ENCODE assay signal across 10 mouse cellular contexts in the genomic region with DNA sequence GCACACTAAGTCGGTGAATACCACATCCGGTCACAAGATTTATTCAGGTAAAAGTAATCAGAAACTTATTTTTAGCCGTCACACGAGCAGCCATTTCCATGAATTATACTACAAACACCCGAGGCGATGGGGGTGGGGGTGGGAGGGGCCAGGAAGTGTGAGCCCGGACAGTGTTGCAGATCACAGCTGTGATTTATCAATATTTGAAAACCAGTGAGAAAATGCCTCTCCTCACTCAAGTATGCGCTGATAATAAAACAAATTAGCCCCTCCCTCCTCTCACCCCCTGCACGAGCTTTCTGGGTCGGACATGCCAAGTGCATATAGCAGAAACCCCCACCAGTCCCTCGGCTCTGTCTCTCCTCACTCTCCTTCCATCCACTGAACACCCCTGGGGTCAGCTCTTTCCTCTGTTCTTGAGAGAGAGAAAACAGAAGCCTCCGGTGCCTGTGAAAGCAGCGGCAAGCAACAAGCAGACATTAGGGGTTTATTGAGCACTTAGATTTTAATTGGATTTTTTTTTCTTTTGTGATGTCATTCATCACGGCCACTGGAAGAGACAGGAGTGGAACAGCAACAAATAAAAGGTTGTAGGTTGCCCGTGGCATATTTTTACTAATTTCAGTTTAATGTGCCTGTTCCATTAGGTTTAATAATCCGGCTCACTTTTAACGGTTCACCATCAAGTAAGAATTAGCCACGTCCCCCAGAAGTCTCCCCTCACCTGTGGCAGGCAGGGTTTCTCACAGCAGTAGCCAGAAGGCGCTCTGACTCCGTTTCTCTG.
DNase-seq lines count a peak whose midpoint lies in the region; ATAC-seq and TF ChIP-seq lines count a peak whose summit lies in the region.
"Had no signal": no experiment of that assay in that cellular context is flagged by ENCODE, and none has a peak within 500 bp of the region (broad histone marks: within the 10 kb centered on the region; RNA-seq: fewer than 3 reads in every experiment).

No protein-coding gene starts in this region.

- peak overlapping the region; percentile 63 for H3K4me2 ChIP-seq in kidney, embryonic 15.5 days
- H3K4me2 ChIP-seq in embryonic facial prominence, embryonic 12.5 days (replicated peaks): peak overlapping the region; percentile 43
- H3K4me2 ChIP-seq in hindbrain, embryonic 16.5 days (ENCODE audit: low read length): peak overlapping the region; percentile 53
- H3K4me2 ChIP-seq in midbrain, postnatal 0 days (ENCODE audit: low read depth, low read length, poor library complexity, severe bottlenecking): peak overlapping the region; percentile 42

- TF ChIP-seq CTCF in midbrain, postnatal 0 days (IDR thresholded peaks at IDR 0.05): peak; percentile 42

- peak; percentile 65 for ATAC-seq in kidney, embryonic 15.5 days (replicated peaks; ENCODE audit: low FRiP score)
- ATAC-seq in embryonic facial prominence, embryonic 12.5 days (ENCODE audit: insufficient number of reproducible peaks, insufficient read depth, low FRiP score, low TSS enrichment): no peak
- ATAC-seq in hindbrain, embryonic 16.5 days: peak; percentile 51; the same call in 1 of the 2 replicates
- ATAC-seq in midbrain, postnatal 0 days (ENCODE audit: low FRiP score): no peak; the same call in 1 of the 2 replicates

- H3K36me3 ChIP-seq in kidney, embryonic 15.5 days: no peaks in the 10 kb centered on the region
- H3K36me3 ChIP-seq in embryonic facial prominence, embryonic 12.5 days: no peaks in the 10 kb centered on the region
- H3K36me3 ChIP-seq in hindbrain, embryonic 16.5 days (ENCODE audit: control insufficient read depth, insufficient read depth, low read length): no peaks in the 10 kb centered on the region
- 0 out of 2 replicates have a peak, but pooled peaks cover 3% of the 10 kb centered on the region for H3K36me3 ChIP-seq in midbrain, postnatal 0 days (ENCODE audit: insufficient read depth, low read length)
- H3K36me3 ChIP-seq: G1E had no signal

- 0 out of 2 replicates have a peak overlapping the region, but pooled peaks have one; percentile 4 for H3K9ac ChIP-seq in kidney, embryonic 15.5 days
- H3K9ac ChIP-seq in embryonic facial prominence, embryonic 12.5 days: no peak overlapping the region
- H3K9ac ChIP-seq in hindbrain, embryonic 16.5 days (ENCODE audit: low read depth, low read length): peak overlapping the region; percentile 54
- H3K9ac ChIP-seq in midbrain, postnatal 0 days (replicated peaks; ENCODE audit: low read length, poor library complexity, severe bottlenecking): no peak overlapping the region

- no peaks in the 10 kb centered on the region for H3K27me3 ChIP-seq in kidney, embryonic 15.5 days
- H3K27me3 ChIP-seq in embryonic facial prominence, embryonic 12.5 days: no peaks in the 10 kb centered on the region
- H3K27me3 ChIP-seq in hindbrain, embryonic 16.5 days (replicated peaks; ENCODE audit: control insufficient read depth, insufficient read depth, low read length): no peaks in the 10 kb centered on the region
- no peaks in the 10 kb centered on the region for H3K27me3 ChIP-seq in midbrain, postnatal 0 days (ENCODE audit: insufficient read depth, low read length)

- H3K27ac ChIP-seq in kidney, embryonic 15.5 days: peak overlapping the region; percentile 1; the same call in 1 of the 2 replicates
- H3K27ac ChIP-seq in embryonic facial prominence, embryonic 12.5 days: no peak overlapping the region
- H3K27ac ChIP-seq in hindbrain, embryonic 16.5 days (ENCODE audit: low read depth, low read length): no peak overlapping the region
- no peak overlapping the region for H3K27ac ChIP-seq in midbrain, postnatal 0 days (ENCODE audit: low read depth, low read length)

- no peak for DNase-seq in kidney, postnatal 36 days
- DNase-seq in midbrain, postnatal 0 days (ENCODE audit: low spot score): peak; percentile 27
- no peak for DNase-seq in adrenal gland, adult 8-10 months
- no peak for DNase-seq in ovary, postnatal 36 days (ENCODE audit: low spot score)
- no peak for DNase-seq in adrenal gland, adult (ENCODE audit: inconsistent age in 2 of 2, low spot score in 1 of 2)
- DNase-seq: layer of hippocampus, adult 9-11 months had no signal

- 13% methylated on average over 20 of the region's 20 CpGs for WGBS in kidney, embryonic 15.5 days
- 28% methylated on average over 20 of the region's 20 CpGs for WGBS in embryonic facial prominence, embryonic 12.5 days
- 43% methylated on average over 20 of the region's 20 CpGs for WGBS in hindbrain, embryonic 16.5 days
- 43% methylated on average over 20 of the region's 20 CpGs for WGBS in midbrain, postnatal 0 days

- H3K4me1 ChIP-seq in kidney, embryonic 15.5 days: peaks cover 27% of the 10 kb centered on the region
- H3K4me1 ChIP-seq in embryonic facial prominence, embryonic 12.5 days: peaks cover 16% of the 10 kb centered on the region
- H3K4me1 ChIP-seq in hindbrain, embryonic 16.5 days (ENCODE audit: control insufficient read depth, insufficient read depth, low read depth, low read length): peaks cover 6% of the 10 kb centered on the region
- H3K4me1 ChIP-seq in midbrain, postnatal 0 days (ENCODE audit: insufficient read depth, low read length): no peaks in the 10 kb centered on the region

- H3K9me3 ChIP-seq in kidney, embryonic 15.5 days (replicated peaks): no peaks in the 10 kb centered on the region
- H3K9me3 ChIP-seq in embryonic facial prominence, embryonic 12.5 days: no peaks in the 10 kb centered on the region
- H3K9me3 ChIP-seq in hindbrain, embryonic 16.5 days (ENCODE audit: control insufficient read depth, low read length): no peaks in the 10 kb centered on the region
- no peaks in the 10 kb centered on the region for H3K9me3 ChIP-seq in midbrain, postnatal 0 days (ENCODE audit: low read length)
- H3K9me3 ChIP-seq: G1E had no signal

- H3K4me3 ChIP-seq in kidney, embryonic 15.5 days (replicated peaks): peak overlapping the region; percentile 38
- peak overlapping the region; percentile 17; the same call in 1 of the 2 replicates for H3K4me3 ChIP-seq in embryonic facial prominence, embryonic 12.5 days
- peak overlapping the region; percentile 29 for H3K4me3 ChIP-seq in hindbrain, embryonic 16.5 days (ENCODE audit: low read length)
- peak overlapping the region; percentile 15 for H3K4me3 ChIP-seq in midbrain, postnatal 0 days (ENCODE audit: low read depth, low read length)

Comparison
In these comparisons a context has a peak if more than half of its experiments do, and no peak if none do; other contexts are left out.
1. ATAC-seq: peak in kidney, embryonic 15.5 days (single experiment) and hindbrain, embryonic 16.5 days (single experiment); none in embryonic facial prominence, embryonic 12.5 days (single experiment) and midbrain, postnatal 0 days (single experiment).
2. H3K9ac ChIP-seq: peak in kidney, embryonic 15.5 days (single experiment) and hindbrain, embryonic 16.5 days (single experiment); none in embryonic facial prominence, embryonic 12.5 days (single experiment) and midbrain, postnatal 0 days (single experiment).
3. Peak in every context shown above with its lines, with median percentiles within 50 percentile points of each other: H3K4me2 ChIP-seq and H3K4me3 ChIP-seq.